Mouse (Mus musculus) frontal cortex, postnatal 36 days (tissue): ENCODE results near the gene Snapc4.

Source experiments
- DNase-seq, 2 experiments: peaks; one replicate each; pipeline ENCODE4 v3.0.0; 2022; ENCODE audit warnings: low spot score in 2 of 2

The Snapc4 gene

DNA sequence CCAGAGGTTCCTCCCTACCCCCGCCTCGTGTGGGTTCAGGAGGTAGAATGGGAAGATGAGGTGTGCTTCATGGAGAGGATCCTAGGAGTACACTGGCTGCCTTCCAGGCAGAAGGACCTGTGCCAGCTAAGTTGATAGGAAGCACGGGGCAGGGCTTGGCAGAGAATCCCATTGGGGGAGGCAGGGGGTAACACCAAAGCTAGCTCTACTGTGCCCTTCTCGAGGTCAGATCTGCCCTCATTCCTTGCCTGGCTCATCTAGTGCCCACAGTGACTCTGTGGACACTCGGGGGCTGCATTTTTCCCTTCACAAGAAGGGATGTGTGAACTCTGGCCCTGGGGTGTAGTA is 41.3 kb downstream of the Snapc4 start:
- DNase-seq = no peak

GRCm38 (mm10) chr2:26338302-26339203 is 41.9 kb downstream of the Snapc4 start:
- DNase-seq = no peak

DNA sequence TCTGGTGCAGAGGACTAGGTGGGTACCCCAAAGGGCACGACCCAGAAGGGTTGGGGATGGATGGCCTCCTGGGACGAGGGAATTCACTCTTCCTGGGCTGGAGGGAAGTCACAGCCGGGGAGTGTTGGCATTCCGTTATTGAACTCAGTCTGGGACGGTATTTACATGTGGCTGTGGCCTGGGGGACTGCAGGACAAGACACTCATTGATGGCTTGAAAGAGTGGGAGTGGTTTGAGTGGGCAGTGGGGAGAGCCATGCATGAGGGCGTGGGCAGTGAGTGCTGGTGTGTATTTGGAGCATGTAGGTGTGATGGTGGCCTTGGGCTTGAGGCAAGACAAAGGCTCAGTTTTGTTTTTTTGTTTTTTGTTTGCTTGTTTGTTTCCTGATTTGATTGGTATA is 49.8 kb downstream of the Snapc4 start:
- no peak for DNase-seq

GRCm38 (mm10) chr2:26330056-26330468 is 50.4 kb downstream of the Snapc4 start:
- DNase-seq = no peak

GRCm38 (mm10) chr2:26329402-26329801 is 51.1 kb downstream of the Snapc4 start:
- DNase-seq = no peak

DNA sequence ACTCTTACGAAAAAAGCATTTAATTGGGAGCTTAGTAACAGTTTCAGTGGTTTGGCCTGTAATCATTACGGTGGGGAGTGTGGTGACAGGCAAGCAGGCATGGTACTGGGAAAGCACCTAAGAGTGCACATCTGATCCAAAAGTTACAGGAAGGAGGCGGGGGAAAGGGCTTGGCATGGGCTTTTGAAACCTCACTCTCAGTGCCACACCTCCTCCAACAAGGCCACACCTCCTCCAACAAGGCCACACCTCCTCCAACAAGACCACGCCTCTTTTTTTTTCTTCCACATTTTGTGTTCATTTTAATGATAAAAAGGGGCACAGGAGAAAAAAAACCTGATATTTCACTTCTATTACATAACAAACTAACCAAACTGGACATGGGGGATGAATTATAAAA is 52.6 kb downstream of the Snapc4 start:
- DNase-seq = no peak

DNA sequence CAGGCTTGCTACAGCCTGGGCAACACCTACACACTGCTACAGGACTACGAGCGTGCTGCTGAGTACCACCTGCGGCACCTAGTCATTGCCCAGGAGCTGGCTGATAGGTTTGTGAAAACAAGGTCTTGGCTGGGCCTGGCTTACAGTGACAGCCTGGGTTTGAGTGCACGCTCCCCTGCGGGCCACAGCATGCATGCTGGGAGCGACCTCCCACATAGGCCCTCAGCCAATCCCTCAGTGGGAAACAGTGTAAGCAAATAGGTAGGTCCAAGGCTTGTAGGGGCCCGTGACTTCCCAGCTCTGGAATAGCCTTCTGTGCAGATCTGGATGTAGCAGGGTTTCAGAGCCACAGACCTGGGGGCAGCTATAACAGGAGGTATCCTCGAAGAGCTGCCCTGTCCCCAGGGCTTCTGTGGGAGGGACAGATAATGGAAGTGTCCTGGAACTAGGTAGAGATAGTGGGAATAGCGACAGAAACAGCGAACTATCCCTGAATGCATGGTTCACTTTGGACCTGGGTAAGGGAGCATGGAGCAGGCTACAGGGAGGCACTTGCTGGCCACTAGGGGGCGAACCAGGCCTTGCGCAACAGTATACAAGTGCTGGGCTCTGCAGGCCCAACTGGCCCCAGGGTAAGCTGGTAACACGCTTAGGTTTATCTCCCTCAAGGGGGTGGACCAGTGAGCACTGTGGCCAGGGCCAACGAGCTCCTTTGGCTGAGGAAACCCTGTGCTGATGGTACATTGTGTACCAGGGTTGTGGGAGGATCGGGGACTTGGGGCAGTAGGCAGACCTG is 54.9 kb downstream of the Snapc4 start:
- no peak for DNase-seq

DNA sequence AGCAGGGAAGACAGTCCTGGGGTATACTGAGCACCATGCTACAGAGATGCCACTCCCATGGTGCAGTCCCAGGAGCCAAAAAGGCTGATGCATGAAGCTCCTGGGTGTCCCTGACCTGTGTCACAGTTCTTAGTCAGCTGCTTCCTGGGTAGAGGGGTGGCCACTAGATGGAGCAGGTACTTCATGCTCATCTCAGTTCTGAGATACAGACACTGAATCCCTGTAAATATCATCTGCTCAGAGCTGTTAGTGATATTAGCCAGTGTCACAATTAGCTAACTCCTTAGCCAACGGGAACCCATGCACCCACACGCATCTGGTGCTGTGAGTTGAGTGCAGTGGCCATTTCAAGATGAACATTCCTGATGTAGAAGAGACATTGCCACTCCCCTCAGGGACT is 55.5 kb downstream of the Snapc4 start:
- peak in 1 of 2 experiments; percentile 69 for DNase-seq

GRCm38 (mm10) chr2:26323589-26324325 is 56.7 kb downstream of the Snapc4 start:
- no peak for DNase-seq

DNA sequence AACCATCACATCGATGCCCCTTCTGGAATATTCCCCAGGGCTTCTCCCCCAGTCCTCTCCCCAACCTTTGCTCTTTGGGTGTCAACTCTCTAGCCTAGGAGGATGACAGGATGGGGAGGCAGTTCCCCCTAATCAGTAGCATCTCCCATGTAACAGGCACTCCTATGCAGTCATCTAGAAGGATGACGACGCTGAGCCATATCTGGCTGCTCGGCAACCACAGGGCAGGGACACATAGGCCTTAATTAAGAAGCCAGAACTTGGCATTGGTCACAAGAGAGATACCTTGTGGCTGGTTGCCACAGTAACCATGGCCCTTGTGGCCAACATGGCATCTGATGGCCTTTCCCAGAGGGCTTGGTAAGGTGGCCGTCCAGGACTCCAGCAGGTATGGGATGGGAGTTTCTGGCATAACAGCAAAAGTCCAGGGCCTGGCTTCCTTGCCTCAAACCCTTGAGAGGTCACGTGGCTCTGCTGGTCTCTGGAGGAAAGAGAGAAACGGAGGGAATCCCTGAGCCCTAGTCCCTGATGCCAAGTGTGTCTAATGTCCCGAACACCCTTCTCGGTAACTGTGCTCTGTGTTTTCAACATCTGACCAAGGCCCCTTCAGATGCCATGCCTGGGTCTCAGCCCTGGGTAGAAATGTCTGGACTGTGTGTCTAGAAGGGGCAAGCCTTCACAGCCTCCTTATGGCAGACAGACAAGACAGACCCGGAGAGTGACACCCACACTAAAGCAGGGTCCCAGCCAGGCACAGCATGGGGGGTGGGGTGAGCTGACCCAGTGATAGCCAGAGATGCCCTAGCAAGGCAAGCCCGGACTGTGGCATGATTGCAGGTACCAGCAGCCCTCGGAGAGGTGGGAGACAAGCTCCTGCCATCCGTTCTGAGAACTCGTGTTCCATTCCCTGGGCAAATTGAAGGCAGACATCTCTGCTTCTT is 59.9 kb downstream of the Snapc4 start:
- no peak for DNase-seq

DNA sequence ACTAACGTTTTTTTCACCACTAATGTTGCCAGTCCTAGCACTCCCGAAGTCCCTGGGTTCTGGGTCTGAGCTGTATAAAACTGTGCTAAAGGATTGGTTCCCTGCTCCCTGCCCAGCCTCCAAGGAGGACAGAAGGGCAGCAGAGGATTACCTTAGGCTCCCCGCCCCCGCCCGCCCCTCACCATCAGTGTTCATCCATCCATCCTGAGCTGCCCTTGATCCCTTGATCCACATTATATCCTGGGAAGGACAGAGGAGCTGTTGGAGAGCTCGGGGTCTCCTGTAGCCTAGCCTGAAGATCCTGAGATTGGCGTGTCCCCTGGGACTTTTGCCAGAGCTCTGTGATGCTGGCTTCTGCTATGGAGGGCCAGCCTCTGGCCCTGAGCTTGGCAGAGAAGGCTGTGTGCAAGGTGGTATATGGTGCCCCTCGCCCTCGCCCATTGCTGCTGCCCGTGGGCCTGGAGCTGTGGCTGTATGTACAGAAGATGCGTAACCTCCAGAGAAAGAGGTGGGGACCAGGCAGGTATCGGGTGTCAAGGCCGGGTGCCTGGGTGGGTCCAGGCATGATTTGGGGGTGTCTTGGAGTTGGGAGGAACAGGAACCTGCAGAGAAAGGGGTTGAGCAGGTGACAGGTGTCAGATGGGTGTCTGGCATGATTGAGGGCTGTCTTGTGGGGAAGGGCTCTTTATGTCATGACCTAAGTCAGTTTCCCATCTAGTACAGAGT is 60.8 kb downstream of the Snapc4 start:
- DNase-seq = no peak

- no peak for DNase-seq
These were observed 61.3 kb downstream of the Snapc4 start for GRCm38 (mm10) chr2:26319109-26319508.

DNA sequence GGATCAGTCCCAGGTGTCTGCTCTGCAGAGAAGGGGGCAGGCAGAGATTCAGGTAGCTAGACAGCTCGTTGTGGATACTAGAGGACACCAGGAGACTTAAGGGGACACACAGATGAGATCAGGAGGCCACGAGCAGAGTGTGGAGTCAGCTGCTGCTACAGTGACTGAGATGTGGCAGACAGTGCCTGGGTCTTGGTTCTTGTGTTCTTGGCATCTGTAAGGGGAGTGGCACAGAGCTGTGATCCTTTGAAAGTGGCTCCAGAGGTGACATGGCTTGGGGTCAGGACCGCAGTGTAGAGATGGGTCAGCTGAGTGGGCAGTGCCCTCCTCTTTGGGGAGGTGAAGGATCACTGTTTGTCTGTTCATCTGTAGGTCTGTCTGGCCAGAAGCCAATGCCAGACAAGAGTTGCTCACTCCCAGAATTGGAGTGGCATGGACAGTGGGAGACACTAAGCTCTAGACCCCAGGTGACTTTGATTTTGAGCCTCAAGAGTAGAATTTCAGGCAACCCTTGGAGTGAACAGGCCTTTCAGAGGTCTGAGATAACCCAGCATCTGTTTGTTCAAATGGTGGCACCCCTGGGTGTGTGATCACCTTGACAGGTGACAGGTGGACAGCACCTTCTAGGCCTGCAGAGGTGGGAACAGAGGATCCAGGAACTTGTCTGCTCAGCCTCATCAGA is 62.3 kb downstream of the Snapc4 start:
- DNase-seq = no peak

DNA sequence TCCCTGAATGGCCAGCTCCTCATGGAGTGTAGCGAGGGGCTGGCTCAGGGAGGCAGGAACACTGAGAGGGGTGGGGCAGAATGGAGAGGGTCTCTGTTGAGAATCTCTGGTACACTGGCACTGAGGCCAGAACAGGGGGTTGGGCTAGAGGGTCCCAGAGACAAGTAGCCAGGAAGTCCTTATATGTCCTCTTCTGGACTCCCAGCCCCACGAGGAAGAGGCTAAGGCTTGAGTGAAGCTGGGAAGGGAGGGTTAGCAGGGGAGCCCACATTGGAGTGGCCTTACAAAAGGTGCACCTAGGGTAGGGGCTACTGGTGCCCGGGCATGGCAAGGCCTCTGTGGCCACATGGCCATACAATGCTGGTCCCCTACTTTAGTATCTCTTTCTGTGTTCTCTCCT is 63.1 kb downstream of the Snapc4 start:
- DNase-seq = no peak

DNA sequence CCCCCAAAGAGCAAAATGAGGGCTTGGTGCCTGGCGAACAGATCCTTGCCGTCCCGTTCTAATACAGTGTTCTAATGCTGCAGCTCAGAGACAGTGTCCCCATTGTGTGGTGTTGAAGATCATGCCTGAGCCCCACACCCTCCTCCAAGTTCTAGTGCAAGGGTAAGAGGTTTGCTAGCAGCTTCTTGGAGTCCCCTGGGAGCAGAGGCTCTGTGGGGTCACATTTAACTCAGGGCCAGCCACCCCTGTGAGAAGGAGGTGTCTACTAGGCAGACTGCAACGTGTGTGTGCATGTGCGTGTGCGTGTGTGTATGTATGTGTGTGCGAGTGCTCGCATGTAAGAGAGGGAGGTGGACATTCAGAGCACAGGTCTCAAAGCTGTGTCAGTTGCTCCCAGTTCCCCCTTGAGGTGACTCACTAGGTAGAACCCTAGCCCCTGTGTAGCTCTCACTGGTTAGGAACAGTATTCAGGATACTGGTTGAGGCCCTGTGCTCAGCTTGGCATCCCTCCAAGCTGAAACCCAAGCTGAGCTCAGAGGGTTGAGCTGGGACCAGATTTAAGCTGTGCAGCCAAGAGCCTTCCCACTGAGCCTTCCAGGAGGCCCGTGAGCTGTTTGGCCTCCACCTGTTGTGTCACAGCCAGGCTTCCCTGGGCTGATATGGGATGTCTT is 63.7 kb downstream of the Snapc4 start:
- no peak for DNase-seq

DNA sequence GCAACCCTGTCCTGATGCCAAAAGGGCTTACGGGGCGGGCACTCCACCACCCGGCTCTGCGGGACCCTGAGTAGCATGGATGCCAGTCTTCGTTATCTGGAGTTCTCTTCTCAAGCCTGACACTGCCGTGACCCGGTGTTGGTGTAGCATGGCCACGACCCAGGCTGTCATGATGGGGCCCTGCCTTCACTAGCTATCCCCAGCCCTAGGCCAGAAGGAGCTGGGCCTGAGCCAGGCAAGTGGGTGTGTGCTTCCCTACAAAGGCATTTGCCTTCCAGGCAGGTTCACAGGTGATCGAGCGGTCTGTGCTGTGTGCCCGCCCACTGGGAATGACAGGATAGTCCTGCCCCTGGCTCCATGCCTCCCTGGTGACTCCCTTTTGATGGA is 64.5 kb downstream of the Snapc4 start:
- peak in 1 of 2 experiments; percentile 57 for DNase-seq

DNA sequence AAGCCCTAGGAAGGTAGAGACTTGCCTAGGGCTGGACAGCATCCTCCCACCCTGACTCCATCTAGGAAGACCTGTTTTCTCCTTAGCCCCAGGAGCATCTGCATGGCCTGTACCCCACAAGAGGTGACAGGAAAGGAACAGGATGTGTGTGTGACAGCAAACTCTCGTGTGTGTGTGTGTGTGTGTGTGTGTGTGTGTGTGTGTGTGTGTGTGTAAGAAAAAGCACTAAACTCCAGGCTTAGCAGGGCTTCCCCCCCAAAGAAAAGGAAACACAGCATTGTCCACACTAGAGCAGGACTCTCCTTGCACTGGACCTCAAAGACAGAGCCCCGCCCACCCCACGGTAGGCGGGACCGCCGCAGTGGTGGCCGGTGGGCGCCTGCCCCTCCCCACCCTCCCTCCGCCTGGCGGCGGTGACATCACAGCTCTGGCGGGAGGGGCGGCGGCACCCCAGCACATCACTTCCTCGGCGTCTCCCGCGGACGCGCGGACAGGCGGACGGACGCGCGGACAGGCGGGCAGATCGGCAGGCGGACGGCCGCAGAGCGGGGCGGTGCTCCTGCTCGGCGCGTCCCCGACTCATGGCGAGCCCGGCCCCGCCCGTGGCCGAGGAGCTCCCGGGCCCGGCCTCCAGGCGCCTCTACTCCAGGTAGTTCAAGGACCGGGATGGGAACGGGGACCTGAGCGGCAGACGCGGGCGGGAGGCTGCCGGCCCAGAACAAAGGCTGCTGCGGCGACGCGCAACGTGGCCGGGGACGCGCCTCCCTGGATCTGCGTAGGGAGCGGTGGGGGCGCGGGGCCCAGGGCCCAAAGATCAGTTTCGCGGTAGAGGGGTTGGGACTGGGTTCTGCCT is 65.2 kb downstream of the Snapc4 start, which contains the start of gene Gpsm1:
Gpsm1 (plus strand) TSS at position 444 of the 853 bp plus-strand sequence.
- peak; percentile 65 to 72 for DNase-seq
